Mouse (Mus musculus): Measurements from ENCODE around the gene Fam57b.
A peak's percentile ranks its signal among the peaks of the same experiment; 100 is the strongest.

DNA sequence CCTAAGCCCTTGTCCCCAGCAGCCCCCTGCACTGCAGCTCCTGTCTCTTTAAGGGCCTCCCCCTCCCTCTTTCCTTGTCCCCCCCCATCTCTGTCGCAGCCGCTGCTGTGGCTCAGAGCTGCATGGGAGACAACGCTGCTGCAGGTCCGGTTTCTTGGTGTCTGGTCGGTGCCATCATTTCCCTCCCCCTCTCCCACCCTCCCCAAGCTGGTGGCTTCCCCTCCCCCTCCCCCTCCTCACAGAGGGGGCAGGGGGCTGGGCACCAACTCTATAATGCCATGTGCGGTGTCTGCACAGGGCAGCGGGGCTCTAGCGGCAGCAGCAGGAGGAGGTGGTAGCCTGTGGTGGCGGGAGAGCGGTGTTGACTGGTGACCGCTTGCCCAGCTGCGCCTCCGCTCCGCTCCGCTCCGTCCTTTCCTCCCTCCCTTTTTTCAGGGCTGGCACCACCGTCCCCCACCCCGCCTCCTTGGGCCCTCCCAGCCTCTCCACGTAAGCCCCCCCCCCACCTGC is 25.8 kb downstream of the Fam57b start:
- no peak for TF ChIP-seq CTCF (IDR thresholded peaks at IDR 0.05; ENCODE audit: extremely low read depth, insufficient read depth, low read length)
- TF ChIP-seq POLR2A (IDR thresholded peaks at IDR 0.05; ENCODE audit: extremely low read depth, insufficient read depth, low read length), result peak; percentile 71; the same call in 1 of the 2 replicates
